Mouse (Mus musculus) midbrain, embryonic 13.5 days (tissue): ENCODE data around the gene Gm10577. TPM values are rescaled to one million over a fixed set of nuclear protein-coding genes. Genes with fewer than 3 reads are reported as not detected.

Experiments used
- ATAC-seq: fragments of 200-750 bp; cut with Nextera tagmentation; 2 replicates; pipeline ENCODE4 v1.8.0; 2017; ENCODE audit warnings: mild to moderate bottlenecking, moderate TSS enrichment, moderate library complexity
- H3K27ac ChIP-seq: fragments of 300-500 bp; sonication (generic); 2 replicates; pipeline ENCODE4 v1.5.1; 2015; ENCODE audit warnings: inconsistent platforms, mild to moderate bottlenecking, moderate library complexity
- H3K27me3 ChIP-seq: fragments of 300-500 bp; sonication (generic); 2 replicates; pipeline ENCODE4 v1.6.1; 2015; ENCODE audit warnings: mild to moderate bottlenecking, inconsistent platforms
- H3K36me3 ChIP-seq: fragments of 300-500 bp; sonication (generic); 2 replicates; pipeline ENCODE4 v1.6.1; 2015; ENCODE audit warnings: mild to moderate bottlenecking, inconsistent platforms
- H3K4me1 ChIP-seq: fragments of 300-500 bp; sonication (generic); replicated peaks from 2 replicates; pipeline ENCODE4 v1.6.1; 2015; ENCODE audit warnings: inconsistent platforms
- H3K4me2 ChIP-seq: fragments of 300-500 bp; sonication (generic); replicated peaks from 2 replicates; pipeline ENCODE4 v1.6.1; 2015; ENCODE audit warnings: moderate library complexity, mild to moderate bottlenecking, inconsistent platforms
- H3K4me3 ChIP-seq: fragments of 300-500 bp; sonication (generic); replicated peaks from 2 replicates; pipeline ENCODE4 v1.5.1; 2015; ENCODE audit warnings: mild to moderate bottlenecking, inconsistent platforms
- H3K9ac ChIP-seq: fragments of 300-500 bp; sonication (generic); replicated peaks from 2 replicates; pipeline ENCODE4 v1.6.1; 2015; ENCODE audit warnings: mild to moderate bottlenecking, inconsistent platforms
- H3K9me3 ChIP-seq: fragments of 300-500 bp; sonication (generic); 2 replicates; pipeline ENCODE4 v1.6.1; 2016; ENCODE audit warnings: mild to moderate bottlenecking, inconsistent platforms
- WGBS: fragments of 180-500 bp; shearing (Covaris S2); methylation state at CpG from one replicate; pipeline ENCODE4 v1.1.7; 2015; 5-methylcytosine and 5-hydroxymethylcytosine counted together
- polyA plus RNA-seq: library from polyadenylated mRNA; unstranded; fragments of >200 nt; fragmentation: Nextera tagmentation; extraction: Ambion mirVana; gene quantifications from 2 replicates; pipeline ENCODE4 v1.2.1, GENCODE M21; 2015

Gene Gm10577
- polyA plus RNA-seq, 1 experiment from 2014 or later = not detected

- peaks cover 10% of the 10 kb centered on the region for H3K9me3 ChIP-seq
- no peaks in the 10 kb centered on the region for H3K36me3 ChIP-seq
- no peak overlapping the region for H3K4me3 ChIP-seq
- 75% methylated on average over 2 of the region's 2 CpGs for WGBS
- ATAC-seq = no peak
- no peak overlapping the region for H3K9ac ChIP-seq
- peaks cover 7% of the 10 kb centered on the region; the same call in 1 of the 2 replicates for H3K4me1 ChIP-seq
- no peak overlapping the region for H3K4me2 ChIP-seq
- H3K27me3 ChIP-seq = no peaks in the 10 kb centered on the region
- no peak overlapping the region for H3K27ac ChIP-seq
Measured at GRCm38 (mm10) chr4:101026995-101027394, 6.5 kb upstream of the Gm10577 start.

- H3K4me1 ChIP-seq = peaks cover 7% of the 10 kb centered on the region; the same call in 1 of the 2 replicates
- H3K4me2 ChIP-seq = no peak overlapping the region
- H3K9ac ChIP-seq = no peak overlapping the region
- H3K36me3 ChIP-seq = no peaks in the 10 kb centered on the region
- no peaks in the 10 kb centered on the region for H3K27me3 ChIP-seq
- 75% methylated on average over 5 of the region's 5 CpGs for WGBS
- H3K4me3 ChIP-seq = no peak overlapping the region
- ATAC-seq = no peak
- H3K27ac ChIP-seq = peak overlapping the region; percentile 11
- H3K9me3 ChIP-seq = peaks cover 10% of the 10 kb centered on the region
Measured at GRCm38 (mm10) chr4:101026566-101026965, 6.1 kb upstream of the Gm10577 start.

- no peaks in the 10 kb centered on the region for H3K27me3 ChIP-seq
- H3K9ac ChIP-seq = no peak overlapping the region
- H3K9me3 ChIP-seq = peaks cover 11% of the 10 kb centered on the region
- no peak overlapping the region for H3K4me3 ChIP-seq
- no peak for ATAC-seq
- H3K27ac ChIP-seq = no peak overlapping the region
- WGBS = 91% methylated on average over 4 of the region's 4 CpGs
- no peaks in the 10 kb centered on the region for H3K36me3 ChIP-seq
- no peak overlapping the region for H3K4me2 ChIP-seq
- no peaks in the 10 kb centered on the region for H3K4me1 ChIP-seq
Measured at GRCm38 (mm10) chr4:101017806-101018205, 2.7 kb downstream of the Gm10577 start.

- WGBS = 69% methylated on average over 4 of the region's 4 CpGs
- H3K27me3 ChIP-seq = no peaks in the 10 kb centered on the region
- H3K9ac ChIP-seq = no peak overlapping the region
- no peak for ATAC-seq
- H3K4me3 ChIP-seq = no peak overlapping the region
- no peaks in the 10 kb centered on the region for H3K9me3 ChIP-seq
- peaks cover 13% of the 10 kb centered on the region for H3K4me1 ChIP-seq
- no peak overlapping the region for H3K27ac ChIP-seq
- H3K4me2 ChIP-seq = no peak overlapping the region
- H3K36me3 ChIP-seq = peaks cover 25% of the 10 kb centered on the region
Measured at GRCm38 (mm10) chr4:101009092-101009491, 11.4 kb downstream of the Gm10577 start.

GRCm38 (mm10) chr4:101008362-101008769 is 12.1 kb downstream of the Gm10577 start:
- peaks cover 31% of the 10 kb centered on the region for H3K36me3 ChIP-seq
- ATAC-seq = peak; percentile 63
- 14% methylated on average over 5 of the region's 5 CpGs for WGBS
- H3K4me1 ChIP-seq = peaks cover 13% of the 10 kb centered on the region
- no peaks in the 10 kb centered on the region for H3K9me3 ChIP-seq
- H3K27ac ChIP-seq = peak overlapping the region; percentile 42; the same call in 1 of the 2 replicates
- no peak overlapping the region for H3K4me3 ChIP-seq
- H3K4me2 ChIP-seq = no peak overlapping the region
- H3K27me3 ChIP-seq = no peaks in the 10 kb centered on the region
- H3K9ac ChIP-seq = no peak overlapping the region

- H3K9ac ChIP-seq = no peak overlapping the region
- no peak for ATAC-seq
- no peaks in the 10 kb centered on the region for H3K9me3 ChIP-seq
- H3K4me3 ChIP-seq = no peak overlapping the region
- peaks cover 14% of the 10 kb centered on the region for H3K4me1 ChIP-seq
- H3K27me3 ChIP-seq = no peaks in the 10 kb centered on the region
- H3K4me2 ChIP-seq = no peak overlapping the region
- H3K27ac ChIP-seq = no peak overlapping the region
- 96% methylated on average over 16 of the region's 16 CpGs for WGBS
- H3K36me3 ChIP-seq = peaks cover 53% of the 10 kb centered on the region
Measured at GRCm38 (mm10) chr4:101002961-101003360, 17.5 kb downstream of the Gm10577 start.

GRCm38 (mm10) chr4:101001073-101001472 is 19.4 kb downstream of the Gm10577 start:
- no peaks in the 10 kb centered on the region for H3K9me3 ChIP-seq
- no peak overlapping the region for H3K4me2 ChIP-seq
- no peaks in the 10 kb centered on the region for H3K27me3 ChIP-seq
- no peak overlapping the region for H3K9ac ChIP-seq
- peaks cover 49% of the 10 kb centered on the region for H3K36me3 ChIP-seq
- WGBS = 76% methylated on average over 6 of the region's 6 CpGs
- ATAC-seq = peak; percentile 15; the same call in 1 of the 2 replicates
- H3K4me3 ChIP-seq = no peak overlapping the region
- 0 out of 2 replicates have a peak overlapping the region, but pooled peaks have one; percentile 1 for H3K27ac ChIP-seq
- peaks cover 15% of the 10 kb centered on the region for H3K4me1 ChIP-seq

- H3K36me3 ChIP-seq = peaks cover 45% of the 10 kb centered on the region
- peaks cover 19% of the 10 kb centered on the region for H3K4me1 ChIP-seq
- no peaks in the 10 kb centered on the region for H3K9me3 ChIP-seq
- H3K9ac ChIP-seq = no peak overlapping the region
- no peak overlapping the region for H3K27ac ChIP-seq
- 95% methylated on average over 3 of the region's 3 CpGs for WGBS
- no peak overlapping the region for H3K4me2 ChIP-seq
- H3K27me3 ChIP-seq = no peaks in the 10 kb centered on the region
- no peak for ATAC-seq
- no peak overlapping the region for H3K4me3 ChIP-seq
Measured at GRCm38 (mm10) chr4:101000622-101001021, 19.9 kb downstream of the Gm10577 start.

GRCm38 (mm10) chr4:100998906-100999305 is 21.6 kb downstream of the Gm10577 start:
- Histone ChIP-seq H3K36me3 (peaks cover 48% of the 10 kb centered on the region), H3K27ac (no peak overlapping the region)
- WGBS = 80% methylated on average over 8 of the region's 8 CpGs

GRCm38 (mm10) chr4:100998145-100998544 is 22.4 kb downstream of the Gm10577 start:
- WGBS = 16% methylated on average over 2 of the region's 2 CpGs
- Histone ChIP-seq H3K27me3 (no peaks in the 10 kb centered on the region), H3K4me1 (peaks cover 44% of the 10 kb centered on the region), H3K4me2 (no peak overlapping the region), H3K4me3 (no peak overlapping the region), H3K9ac (no peak overlapping the region), H3K9me3 (no peaks in the 10 kb centered on the region), H3K36me3 (peaks cover 47% of the 10 kb centered on the region), H3K27ac (peak overlapping the region; percentile 32; the same call in 1 of the 2 replicates)
- ATAC-seq = no peak

More at GRCm38 (mm10) chr4:100998906-100999305, 21.6 kb downstream of the Gm10577 start:
- Histone ChIP-seq H3K9ac (no peak overlapping the region), H3K4me3 (no peak overlapping the region), H3K27me3 (no peaks in the 10 kb centered on the region), H3K9me3 (no peaks in the 10 kb centered on the region), H3K4me2 (no peak overlapping the region), H3K4me1 (peaks cover 36% of the 10 kb centered on the region)
- ATAC-seq = no peak

- Histone ChIP-seq H3K27ac (no peak overlapping the region; the same call in 1 of the 2 replicates), H3K4me3 (no peak overlapping the region), H3K9me3 (no peaks in the 10 kb centered on the region), H3K27me3 (no peaks in the 10 kb centered on the region), H3K36me3 (peaks cover 54% of the 10 kb centered on the region), H3K4me2 (no peak overlapping the region), H3K4me1 (peaks cover 57% of the 10 kb centered on the region), H3K9ac (no peak overlapping the region)
- ATAC-seq = peak; percentile 34; the same call in 1 of the 2 replicates
- WGBS = 21% methylated on average over 4 of the region's 4 CpGs
Measured at GRCm38 (mm10) chr4:100996060-100996651, 24.3 kb downstream of the Gm10577 start.

- no peaks in the 10 kb centered on the region for H3K9me3 ChIP-seq
- H3K27me3 ChIP-seq = no peaks in the 10 kb centered on the region
- peak overlapping the region; percentile 61 for H3K27ac ChIP-seq
- peaks cover 62% of the 10 kb centered on the region for H3K4me1 ChIP-seq
- H3K9ac ChIP-seq = no peak overlapping the region
- 64% methylated on average over 5 of the region's 5 CpGs for WGBS
- no peak overlapping the region for H3K4me3 ChIP-seq
- H3K36me3 ChIP-seq = peaks cover 60% of the 10 kb centered on the region
- no peak overlapping the region for H3K4me2 ChIP-seq
- no peak for ATAC-seq
Measured at GRCm38 (mm10) chr4:100995617-100996016, 24.9 kb downstream of the Gm10577 start.
